Mouse (Mus musculus) lung, postnatal 10 days (tissue): ENCODE data around the gene Cdc42se2.
A peak's percentile ranks its signal among the peaks of the same experiment; 100 is the strongest.

Experiments used
- DNase-seq: peaks from one replicate; pipeline ENCODE4 v3.0.0; 2021

Cdc42se2 gene

GRCm38 (mm10) chr11:54708153-54708552 lies 79.3 kb downstream of the Cdc42se2 start:
- no peak for DNase-seq

- peak; percentile 85 for DNase-seq
Observed at GRCm38 (mm10) chr11:54703306-54703705, 84.2 kb downstream of the Cdc42se2 start.

GRCm38 (mm10) chr11:54701848-54702247 lies 85.6 kb downstream of the Cdc42se2 start:
- no peak for DNase-seq

GRCm38 (mm10) chr11:54699972-54700371 lies 87.5 kb downstream of the Cdc42se2 start:
- no peak for DNase-seq

- no peak for DNase-seq
Observed at GRCm38 (mm10) chr11:54698636-54699035, 88.8 kb downstream of the Cdc42se2 start.

GRCm38 (mm10) chr11:54697611-54698010 lies 89.9 kb downstream of the Cdc42se2 start:
- DNase-seq: no peak

- peak; percentile 15 for DNase-seq
Observed at GRCm38 (mm10) chr11:54695951-54696350, 91.5 kb downstream of the Cdc42se2 start.

GRCm38 (mm10) chr11:54694291-54694690 lies 93.2 kb downstream of the Cdc42se2 start:
- no peak for DNase-seq

GRCm38 (mm10) chr11:54693696-54694095 lies 93.8 kb downstream of the Cdc42se2 start:
- no peak for DNase-seq

GRCm38 (mm10) chr11:54691179-54691578 lies 96.3 kb downstream of the Cdc42se2 start:
- DNase-seq: peak; percentile 67

- DNase-seq: no peak
Observed at GRCm38 (mm10) chr11:54690171-54690570, 97.3 kb downstream of the Cdc42se2 start.

GRCm38 (mm10) chr11:54684831-54685230 lies 102.6 kb downstream of the Cdc42se2 start:
- DNase-seq: no peak

GRCm38 (mm10) chr11:54679141-54679540 lies 108.3 kb downstream of the Cdc42se2 start:
- no peak for DNase-seq

- DNase-seq: no peak
Observed at GRCm38 (mm10) chr11:54675792-54676489, 111.5 kb downstream of the Cdc42se2 start.

- DNase-seq: no peak
Observed at GRCm38 (mm10) chr11:54673575-54674298, 113.7 kb downstream of the Cdc42se2 start.
